Mouse (Mus musculus) spleen, adult 12 weeks (tissue): ENCODE data around the gene Zranb1.

ENCODE experiments used
- DNase-seq: peaks from one replicate; pipeline ENCODE4 v3.0.0; 2022; ENCODE audit warnings: low spot score

Gene Zranb1

DNA sequence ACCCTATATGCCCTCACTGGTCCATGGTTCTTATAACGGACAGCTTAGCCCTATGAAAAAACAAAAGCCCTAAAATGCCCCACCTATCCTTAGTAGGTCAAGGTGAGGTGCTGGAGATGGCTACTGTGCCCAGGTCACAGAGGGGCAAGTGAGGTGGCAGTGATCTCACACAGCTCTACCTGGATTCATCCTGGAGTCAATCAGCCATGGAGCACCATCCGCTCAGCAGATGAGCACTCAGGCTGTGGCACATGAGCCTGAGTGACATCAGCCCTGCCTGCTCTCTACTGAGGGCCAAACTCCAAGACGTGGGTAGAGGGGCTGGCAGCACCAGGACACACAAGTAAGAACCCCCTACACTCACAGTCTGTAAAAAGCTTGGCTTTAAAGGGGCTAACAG is 70.4 kb downstream of the Zranb1 start:
- DNase-seq = no peak

DNA sequence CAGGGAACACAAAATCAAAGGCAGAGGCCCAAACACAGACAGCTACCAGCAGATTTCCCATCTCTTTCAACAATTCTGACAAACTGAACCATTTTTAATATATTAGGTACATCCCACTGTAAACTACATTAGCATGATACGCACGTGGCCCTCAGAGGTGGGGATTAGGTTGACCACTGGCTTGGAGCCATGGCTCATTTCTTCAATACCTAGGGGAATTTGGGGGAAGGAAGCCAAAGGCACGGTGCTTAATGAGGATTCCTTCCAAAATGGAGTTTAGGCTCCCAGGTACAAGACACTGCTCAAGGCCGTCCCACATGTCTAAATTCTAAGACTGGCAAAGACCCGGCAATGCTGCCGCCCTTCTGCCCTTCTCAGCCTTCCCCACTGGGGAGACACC is 71.3 kb downstream of the Zranb1 start:
- DNase-seq = no peak

DNA sequence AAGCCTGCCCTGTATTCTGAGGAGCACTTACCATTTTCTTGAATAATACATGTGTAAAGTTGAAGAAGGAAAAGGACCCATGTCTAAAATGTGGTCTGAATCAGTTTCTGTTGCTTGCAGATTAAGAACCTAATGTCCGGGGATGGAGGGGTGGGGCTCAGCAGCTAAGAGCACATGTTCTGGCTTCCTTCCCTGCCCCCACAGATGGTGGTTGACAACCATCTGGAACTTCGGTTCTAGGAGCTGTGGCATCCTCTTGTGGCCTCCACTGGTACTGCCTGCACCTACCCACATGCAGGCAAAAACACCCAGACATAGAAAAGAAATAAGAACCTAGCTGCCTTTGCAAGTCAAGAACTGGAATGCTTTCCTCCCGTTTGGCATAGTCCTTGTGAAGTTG is 72.5 kb downstream of the Zranb1 start:
- DNase-seq = peak; percentile 17

DNA sequence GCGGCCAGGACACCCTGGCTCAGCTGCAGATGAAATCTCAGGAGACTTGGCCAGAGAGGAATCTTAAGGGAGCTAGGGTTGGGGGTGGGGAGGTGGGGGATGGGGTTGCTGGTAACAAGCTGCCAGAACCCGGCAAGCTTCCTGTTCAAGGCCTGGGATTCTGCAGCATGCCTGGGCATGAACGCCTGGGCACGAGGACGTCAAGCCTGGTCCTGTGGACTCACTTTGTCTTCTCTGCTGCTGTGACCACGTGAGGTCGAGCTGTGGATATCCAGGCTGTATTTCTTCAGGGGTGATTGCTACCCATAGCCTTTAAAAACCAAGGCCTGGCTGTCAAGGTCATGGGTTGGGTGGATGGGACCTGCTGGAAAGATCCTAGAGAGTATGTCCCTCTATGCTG is 74.8 kb downstream of the Zranb1 start:
- DNase-seq = no peak

DNA sequence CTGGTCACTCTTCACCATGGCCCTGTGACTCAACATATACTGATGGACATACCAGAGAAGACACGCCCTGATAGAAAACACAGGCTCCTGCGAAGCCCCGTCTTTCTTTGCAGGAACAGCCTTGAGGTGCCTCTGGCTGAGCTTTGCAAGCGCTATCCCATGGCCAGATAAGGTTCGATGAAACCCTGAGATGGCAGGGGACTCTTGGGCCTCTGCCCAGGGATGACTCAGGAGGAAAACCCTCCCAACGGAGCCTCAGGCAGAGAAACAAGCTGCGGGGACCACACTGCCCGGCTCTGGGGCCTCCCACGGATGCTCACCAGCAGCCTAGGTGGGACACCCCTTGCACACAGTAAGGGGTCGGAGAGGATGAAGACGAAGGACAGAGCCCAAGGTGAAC is 76.4 kb downstream of the Zranb1 start:
- no peak for DNase-seq

DNA sequence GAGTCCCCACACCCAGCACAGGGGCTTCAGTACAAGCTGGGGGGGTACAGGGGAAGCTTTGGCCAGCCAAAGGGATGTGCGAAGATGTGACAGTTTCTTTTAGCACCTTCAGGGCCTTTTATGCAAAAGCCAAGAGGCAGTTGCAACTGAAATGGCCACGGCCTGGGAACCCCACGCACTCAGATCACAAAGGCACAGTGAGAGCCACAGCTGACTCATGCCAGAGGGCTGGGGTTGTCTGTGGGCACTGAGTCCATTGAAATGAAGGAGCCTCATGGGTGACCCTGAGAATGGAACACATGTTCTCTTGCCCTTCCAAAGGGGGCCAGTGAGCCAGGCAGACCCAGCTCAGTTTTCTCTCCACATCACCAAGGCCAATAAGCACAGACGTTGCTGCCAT is 77.7 kb downstream of the Zranb1 start:
- no peak for DNase-seq

DNA sequence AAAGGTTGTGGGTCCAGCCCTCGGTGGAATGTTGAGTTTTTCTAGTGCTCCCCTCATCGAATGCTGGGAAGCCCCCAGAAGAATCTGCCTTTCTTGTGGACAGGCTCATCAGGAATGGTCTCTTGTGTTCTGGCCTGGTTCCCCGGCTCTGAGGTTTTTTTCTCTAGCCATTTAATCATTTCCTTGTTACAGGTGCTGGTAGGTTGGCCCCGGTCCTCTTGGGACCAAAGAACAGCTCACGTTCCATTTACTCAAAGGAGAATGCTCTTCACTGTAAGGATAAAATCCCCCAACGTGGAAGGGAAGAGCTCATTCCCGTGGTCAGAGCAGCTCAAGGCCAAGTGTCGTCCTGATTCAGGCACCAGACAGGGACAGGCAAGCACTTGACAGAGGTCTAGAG is 78.7 kb downstream of the Zranb1 start:
- no peak for DNase-seq

DNA sequence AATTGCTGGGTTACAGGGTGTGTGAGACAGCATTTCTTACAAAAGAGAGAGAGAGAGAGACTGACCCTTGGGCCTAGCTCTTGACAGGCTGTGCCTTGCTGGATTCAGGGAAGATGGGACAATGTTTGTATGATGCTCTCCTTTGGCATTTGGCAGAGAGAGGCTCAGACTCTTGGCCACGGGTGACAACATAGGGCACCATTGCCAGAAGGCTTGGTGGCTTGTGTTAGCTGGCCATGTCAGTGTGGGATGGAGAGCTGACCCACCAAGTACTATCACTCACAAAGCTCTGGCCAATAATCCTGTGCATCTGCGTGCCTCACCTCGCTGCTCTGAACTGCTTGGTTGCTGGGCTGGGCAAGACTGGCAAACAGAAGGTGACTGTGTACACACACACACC is 79.5 kb downstream of the Zranb1 start:
- no peak for DNase-seq

DNA sequence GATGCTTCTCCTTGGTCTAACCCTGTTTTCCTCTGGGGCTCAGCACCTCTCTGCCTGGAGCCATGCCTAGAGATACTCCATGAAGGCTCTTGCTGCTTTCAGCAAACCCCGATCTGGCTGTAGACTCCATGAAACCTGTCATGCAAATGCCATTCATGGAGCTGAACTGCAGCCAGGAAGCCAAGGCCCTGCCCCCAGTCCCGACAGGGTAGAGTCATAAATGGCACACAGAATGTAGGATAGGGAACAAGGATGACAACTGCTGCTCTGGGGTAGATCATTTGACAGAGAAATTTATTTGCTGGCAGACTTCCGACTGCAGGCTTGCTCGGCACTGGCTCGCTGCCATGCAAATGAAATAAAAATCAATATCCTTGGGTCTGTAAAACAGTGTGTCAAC is 80.2 kb downstream of the Zranb1 start:
- DNase-seq = no peak

DNA sequence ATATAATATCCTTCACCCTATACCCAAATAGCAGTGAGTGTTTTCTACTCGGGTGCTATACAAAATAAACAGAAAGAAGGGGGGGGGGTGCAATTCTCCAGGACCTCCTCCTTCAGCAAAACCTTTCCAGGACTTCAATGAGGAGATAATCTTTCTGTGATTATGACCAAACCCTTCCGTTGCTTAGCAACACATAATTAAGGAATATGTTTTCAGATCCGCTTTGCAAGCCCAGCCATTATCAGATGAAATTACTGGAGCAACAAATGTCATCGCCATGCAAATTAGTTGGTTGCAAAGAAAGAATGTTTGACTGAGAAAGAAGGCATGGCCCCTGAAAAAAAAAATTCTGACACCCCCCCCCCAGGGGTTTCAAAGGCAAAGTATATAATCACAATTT is 80.7 kb downstream of the Zranb1 start:
- no peak for DNase-seq

DNA sequence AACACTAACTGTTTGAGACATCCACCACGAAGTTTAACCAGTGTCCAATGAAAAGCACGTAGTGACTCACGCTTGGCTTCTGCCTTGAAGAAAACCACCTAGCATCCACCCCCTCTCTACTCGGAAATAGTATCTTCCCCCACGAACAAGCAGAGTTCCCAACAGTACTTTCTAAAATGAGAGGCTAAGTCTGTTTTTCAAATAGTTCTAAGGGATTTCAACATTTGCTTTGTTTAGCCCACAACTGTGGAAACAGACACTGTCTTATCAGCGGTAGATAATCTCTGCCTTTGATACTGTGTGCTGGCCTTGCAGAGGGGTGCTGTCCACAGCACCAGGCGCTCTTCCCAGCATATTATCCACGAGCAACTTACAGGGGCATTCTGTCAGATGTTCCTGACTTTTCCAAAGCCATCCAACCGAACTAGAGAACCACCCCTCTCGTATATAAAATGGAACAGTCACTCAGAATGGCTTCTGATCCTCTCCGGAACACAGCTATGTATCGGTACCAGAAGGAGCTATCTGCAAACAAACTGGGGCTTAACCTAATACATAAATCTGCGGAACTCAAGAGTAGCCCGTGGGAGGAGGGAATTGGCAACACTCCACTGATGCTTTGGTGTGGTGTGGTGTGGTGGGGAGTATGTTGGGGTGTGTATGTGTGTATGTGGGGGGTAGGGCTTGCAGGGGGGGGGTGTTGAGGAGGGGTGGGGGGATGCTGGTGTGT is 81.9 kb downstream of the Zranb1 start:
- no peak for DNase-seq

DNA sequence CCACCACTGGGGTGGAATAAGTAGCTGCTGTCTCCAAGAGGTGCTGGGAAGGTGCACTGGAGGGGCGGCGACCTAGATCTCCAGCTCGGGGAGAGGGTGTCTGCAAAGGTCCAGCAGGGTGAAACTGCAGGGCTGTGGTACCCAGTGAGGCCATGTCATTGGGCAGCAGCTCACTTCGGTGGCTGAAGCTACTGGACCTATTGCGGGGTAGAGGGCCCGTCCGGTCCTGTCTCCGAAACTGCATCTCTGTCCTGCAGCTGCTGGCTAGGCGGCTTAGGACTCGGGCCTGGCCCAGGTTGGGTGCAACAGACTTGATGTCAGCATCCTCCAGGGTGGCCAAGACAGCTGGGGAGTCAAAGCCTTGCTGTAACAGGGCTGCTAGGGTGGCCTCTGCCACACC is 83.0 kb downstream of the Zranb1 start:
- no peak for DNase-seq

DNA sequence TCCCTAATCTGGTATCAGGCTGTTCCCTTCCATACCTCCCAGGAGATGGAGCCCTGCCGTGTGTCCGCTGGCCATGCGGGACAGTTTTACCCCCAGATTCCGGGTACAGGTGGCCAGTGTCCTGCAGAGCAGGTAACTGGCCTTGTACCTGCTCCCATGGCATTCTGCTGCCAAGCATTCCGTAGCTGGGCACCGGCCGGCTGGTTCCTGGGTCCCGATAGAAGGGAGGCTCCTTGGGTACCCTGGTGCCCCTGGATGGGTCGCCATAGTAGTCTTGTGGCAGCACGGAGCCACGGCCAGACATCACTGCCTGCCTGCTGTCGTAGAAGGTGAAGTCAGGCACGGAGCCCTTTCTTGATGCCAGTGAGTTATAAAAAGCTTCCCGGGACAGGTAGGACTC is 83.7 kb downstream of the Zranb1 start:
- DNase-seq = no peak

DNA sequence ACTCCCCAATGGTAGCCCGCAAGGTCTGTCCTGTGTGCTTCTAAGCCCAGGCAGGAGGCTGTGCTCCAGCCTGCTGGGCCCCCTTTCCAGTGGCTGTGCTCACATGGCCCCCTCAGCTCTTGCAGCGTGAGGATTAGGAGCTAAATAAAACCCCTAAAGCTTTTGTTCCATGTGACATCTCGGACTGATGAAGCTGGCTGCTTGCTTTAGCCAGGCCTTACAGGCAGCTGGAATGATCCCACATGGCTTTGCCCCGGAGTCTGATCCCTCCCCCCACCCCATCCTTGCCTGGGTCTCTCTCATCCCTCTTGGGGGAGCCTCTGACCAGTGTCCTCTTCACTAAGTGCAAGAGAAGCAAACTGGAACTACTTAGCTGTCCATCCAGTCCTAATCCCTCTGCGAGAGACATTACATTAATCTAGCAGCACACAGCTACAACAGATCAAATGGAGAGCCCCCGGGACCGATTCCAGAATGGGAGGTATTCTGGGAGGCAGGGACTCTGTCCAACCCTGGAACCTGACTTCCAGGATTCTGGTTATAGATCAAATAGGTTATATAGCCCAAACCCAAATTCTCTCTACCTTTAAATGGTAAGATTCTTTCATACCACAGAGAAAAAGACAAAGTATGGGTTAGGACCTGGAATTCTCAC is 84.6 kb downstream of the Zranb1 start:
- DNase-seq = no peak

DNA sequence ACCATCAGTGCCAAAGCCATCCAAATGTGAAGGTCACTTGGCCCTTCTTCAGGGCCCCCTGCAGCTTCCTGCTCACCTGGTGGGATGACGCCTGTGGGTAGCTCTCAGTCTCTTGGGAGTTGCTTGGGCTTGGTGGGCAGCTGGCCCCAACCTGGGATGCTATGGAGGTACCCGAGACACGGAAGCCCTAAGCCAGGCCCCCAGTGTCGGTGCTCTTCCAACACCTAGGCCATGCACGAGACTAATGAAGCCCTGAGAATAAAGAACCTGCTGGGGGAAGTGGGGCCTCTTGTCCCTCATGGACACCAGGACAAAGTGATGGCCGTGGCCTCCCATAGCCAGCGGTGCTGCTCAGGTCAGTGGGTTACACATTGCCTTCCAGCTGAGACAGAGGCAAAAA is 88.0 kb downstream of the Zranb1 start:
- no peak for DNase-seq

DNA sequence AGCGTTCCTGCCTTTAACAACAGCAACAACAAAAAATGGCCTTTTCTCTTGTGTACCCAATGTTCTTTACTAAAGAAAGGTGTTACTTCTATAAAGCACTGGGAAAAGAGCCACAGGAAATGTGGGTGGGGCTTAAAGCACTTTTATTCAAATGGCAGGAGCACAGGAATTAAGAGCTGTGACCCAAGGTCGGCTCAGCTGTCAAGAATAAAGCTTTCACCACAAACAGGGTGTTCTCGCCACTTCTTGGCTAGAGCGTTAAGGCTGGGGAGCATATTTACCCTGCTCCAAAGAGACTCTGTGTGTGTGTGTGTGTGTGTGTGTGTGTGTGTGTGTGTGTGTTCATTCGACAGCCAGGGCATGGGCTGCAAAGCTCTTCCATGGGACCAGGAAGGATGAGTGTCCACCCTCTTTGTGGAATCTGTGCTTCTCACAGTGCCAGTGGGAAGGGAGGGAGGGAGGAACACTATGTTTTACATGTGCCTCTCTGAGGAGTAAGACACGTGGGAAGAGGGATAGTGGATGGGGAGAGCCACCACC is 88.6 kb downstream of the Zranb1 start:
- no peak for DNase-seq

DNA sequence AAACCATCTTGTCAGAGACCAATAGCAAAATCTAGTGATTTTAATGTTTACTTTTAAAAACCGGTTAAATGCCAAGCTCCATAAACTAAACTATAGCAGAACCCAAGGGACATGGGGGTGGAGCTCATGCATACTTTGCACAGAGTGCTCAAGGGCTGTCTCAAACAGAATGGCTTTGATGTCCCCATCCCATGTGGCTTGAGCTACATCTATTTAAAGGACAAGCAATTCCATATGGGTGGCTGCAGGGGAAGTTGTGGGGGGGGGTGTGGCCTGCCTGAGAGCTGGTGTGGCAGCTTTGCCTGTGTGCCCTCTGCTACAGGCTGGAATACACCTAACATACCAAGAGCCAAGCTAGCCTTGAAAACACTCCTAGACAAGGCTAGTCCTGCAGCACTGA is 93.8 kb downstream of the Zranb1 start:
- DNase-seq = no peak

DNA sequence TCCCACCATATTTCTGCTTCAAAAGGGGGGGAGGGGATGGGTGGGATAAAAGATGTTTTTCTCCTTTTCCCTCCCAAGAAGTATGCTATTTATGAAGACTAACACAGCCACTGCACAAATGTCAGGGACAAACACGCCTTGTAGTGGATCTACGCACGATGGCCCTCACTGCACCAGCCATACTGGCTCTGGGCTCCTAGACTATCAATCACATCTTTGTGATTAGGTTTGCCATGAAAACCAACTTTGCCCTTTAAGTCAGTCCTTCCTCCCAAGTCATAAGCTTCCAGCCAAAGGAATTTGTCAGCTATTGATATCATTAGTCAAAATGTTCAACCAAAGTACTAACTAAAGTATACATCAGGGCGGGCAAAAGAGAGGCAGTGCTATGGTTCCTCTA is 97.0 kb downstream of the Zranb1 start:
- no peak for DNase-seq

DNA sequence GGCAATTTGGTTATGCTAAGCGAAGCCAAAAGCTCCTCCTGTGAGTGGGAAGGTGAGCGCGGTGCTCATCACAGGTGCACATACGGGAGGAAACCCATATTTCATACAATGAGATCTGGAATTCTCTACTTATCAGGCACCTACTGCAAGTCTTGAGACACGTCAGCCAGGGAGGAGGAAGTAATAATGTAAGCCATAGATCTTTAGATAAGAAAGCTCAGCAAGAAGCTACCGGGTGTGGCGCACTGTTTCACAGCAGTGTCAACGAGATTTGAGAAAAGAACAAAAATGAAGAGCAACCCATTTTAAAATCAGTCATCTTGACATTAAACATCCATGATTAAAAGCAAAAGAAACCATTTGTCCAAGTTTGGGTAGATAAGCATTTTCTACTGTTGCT is 98.1 kb downstream of the Zranb1 start:
- DNase-seq = no peak

DNA sequence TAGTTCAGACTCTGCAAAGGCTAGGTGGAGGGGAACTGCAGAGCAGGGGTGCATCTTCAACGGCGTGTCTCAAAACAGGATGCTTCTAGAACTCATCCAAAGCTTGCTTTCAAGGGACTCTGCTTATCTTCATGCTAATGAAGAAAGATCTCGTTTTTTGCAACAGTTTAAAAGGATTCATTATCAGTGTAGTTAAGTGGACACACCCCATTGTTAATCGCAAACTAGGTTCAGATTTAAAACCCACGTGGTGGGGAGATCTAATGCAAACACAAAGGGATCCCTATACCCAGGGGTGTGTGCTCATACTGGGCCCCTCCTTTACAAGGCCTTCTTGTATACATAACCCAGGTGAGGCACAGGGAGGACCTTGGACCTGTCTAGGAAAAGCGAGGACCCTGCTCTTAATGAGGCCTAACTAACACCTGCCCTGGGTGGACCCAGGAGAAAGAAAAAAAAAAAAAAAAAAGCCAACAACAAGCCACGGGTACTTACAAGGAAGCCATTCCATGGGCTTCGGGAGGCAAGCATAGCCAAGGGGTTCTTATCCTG is 98.6 kb downstream of the Zranb1 start:
- no peak for DNase-seq

DNA sequence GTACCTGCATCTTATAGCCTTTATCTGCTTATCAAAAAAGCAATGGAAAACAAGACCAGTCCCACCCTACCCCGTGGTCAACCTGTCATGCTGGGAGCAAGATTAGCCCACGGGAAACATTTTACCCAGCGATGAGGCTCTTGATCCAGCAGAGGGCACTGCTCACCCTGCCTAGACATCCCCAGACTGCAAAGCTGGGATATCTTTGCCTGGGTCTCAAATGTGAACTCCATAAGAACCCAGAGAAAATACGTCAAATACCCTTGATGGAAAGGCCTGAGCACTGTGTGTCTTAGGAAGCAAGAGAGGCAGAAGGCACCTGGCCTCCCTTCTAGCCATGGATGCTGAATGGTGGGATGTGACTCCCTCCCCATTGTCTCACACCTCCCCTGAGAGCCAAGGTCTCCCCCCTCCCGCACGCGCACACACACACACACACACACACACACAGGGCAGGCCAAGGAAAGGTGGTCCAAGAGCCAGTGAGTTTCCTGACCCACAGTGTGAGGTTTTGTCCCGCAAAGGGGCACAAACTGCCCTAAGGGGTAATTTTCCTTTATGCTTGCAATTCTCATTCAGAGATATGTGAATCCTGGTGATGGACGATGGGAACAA is 101.8 kb downstream of the Zranb1 start:
- DNase-seq = no peak

DNA sequence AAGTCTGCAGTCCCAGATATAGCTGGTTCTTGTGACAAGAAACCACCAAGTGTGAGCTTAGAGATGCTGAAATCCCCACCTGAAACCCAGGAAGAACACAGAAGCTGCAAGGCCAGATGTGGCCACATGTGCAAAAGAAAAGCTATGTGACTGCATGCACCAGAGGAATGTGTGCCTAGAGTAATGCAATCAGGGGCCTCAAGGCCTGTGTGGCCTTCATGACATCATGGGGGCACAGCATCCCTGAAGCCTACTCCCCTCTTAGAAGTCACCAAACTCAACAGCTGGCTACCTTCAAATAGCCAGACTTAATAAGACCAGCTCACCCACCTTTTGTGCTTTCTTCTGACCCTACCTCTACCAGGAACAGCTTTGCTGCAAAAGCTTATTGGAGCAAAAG is 105.0 kb downstream of the Zranb1 start:
- DNase-seq = no peak
